Mouse (Mus musculus) heart, adult 2 months (tissue): ENCODE data around the gene Cntnap3.

ENCODE experiments used
- CTCF ChIP-seq: fragments of 200-600 bp; IDR thresholded peaks from 2 replicates; pipeline ENCODE4 v1.8.1; 2022; ENCODE audit warnings: antibody characterized with exemption, mild to moderate bottlenecking, moderate library complexity
- POLR2A ChIP-seq: fragments of 200-500 bp; IDR thresholded peaks from 2 replicates; pipeline ENCODE4 v1.6.1; 2011; ENCODE audit warnings: mild to moderate bottlenecking, low read depth, low read length, control low read depth; ENCODE audit not compliant: insufficient read depth

- TF ChIP-seq CTCF (no peak), POLR2A (no peak)
Measured at GRCm38 (mm10) chr13:64732244-64732643, 171.5 kb downstream of the Cntnap3 start.
